In genomic region chrX:70006113-70006512, GRCm38 (mm10) we compare ENCODE assay signal across 27 mouse cellular contexts.
DNase-seq lines count a peak whose midpoint lies in the region; ATAC-seq and TF ChIP-seq lines count a peak whose summit lies in the region.
"Had no signal": no experiment of that assay in that cellular context is flagged by ENCODE, and none has a peak within 500 bp of the region (broad histone marks: within the 10 kb centered on the region; RNA-seq: fewer than 3 reads in every experiment).

No protein-coding gene starts in this region.

- no peaks in the 10 kb centered on the region for H3K36me3 ChIP-seq in kidney, embryonic 14.5 days (ENCODE audit: control insufficient read depth, insufficient read depth, low read length)
- no peaks in the 10 kb centered on the region for H3K36me3 ChIP-seq in kidney, postnatal 0 days (ENCODE audit: insufficient read depth, low read length)
- H3K36me3 ChIP-seq: embryonic facial prominence, embryonic 13.5 days; forebrain, embryonic 12.5 days; forebrain, embryonic 15.5 days; heart, embryonic 10.5 days; heart, embryonic 13.5 days had no signal

- peak; percentile 97 for ATAC-seq in kidney, embryonic 14.5 days (ENCODE audit: low FRiP score, low TSS enrichment)
- no peak; the same call in 1 of the 2 replicates for ATAC-seq in kidney, postnatal 0 days (replicated peaks; ENCODE audit: low FRiP score, low read depth)
- ATAC-seq: activated CD4-positive, CD25-positive, alpha-beta regulatory T cell, adult 4 months; forebrain, embryonic 15.5 days; hindbrain, postnatal 0 days; inflammation-experienced regulatory T-cells, adult 6 months had no signal

- H3K4me3 ChIP-seq in kidney, embryonic 14.5 days (ENCODE audit: low read length) = no peak overlapping the region
- no peak overlapping the region for H3K4me3 ChIP-seq in kidney, postnatal 0 days (replicated peaks; ENCODE audit: low read depth, low read length)
- H3K4me3 ChIP-seq: embryonic facial prominence, embryonic 13.5 days; erythroblast, embryonic 14.5 days; forebrain, embryonic 12.5 days; forebrain, embryonic 15.5 days; heart, adult 2 months; heart, embryonic 10.5 days; heart, embryonic 13.5 days had no signal

- no peak for DNase-seq in kidney, postnatal 14 days
- peak; percentile 40 for DNase-seq in kidney, postnatal 0 days (ENCODE audit: low spot score)
- no peak for DNase-seq in kidney, adult 18-20 months
- peak; percentile 1 for DNase-seq in embryo, embryonic 9.5 days (ENCODE audit: extremely low spot score)
- DNase-seq in urinary bladder, adult 2 months (ENCODE audit: low spot score) = no peak
- DNase-seq: adrenal gland, adult 8-10 months; adrenal gland, postnatal 25 days; cerebellum, adult 11-12 months; cerebellum, adult 8-10 months; cerebellum, postnatal 10 days; cerebellum, postnatal 36 days; gastrocnemius, postnatal 10 days; gastrocnemius, postnatal 36 days; heart, adult 2 months; heart, postnatal 14 days; heart, postnatal 4 days had no signal

- no peaks in the 10 kb centered on the region for H3K9me3 ChIP-seq in kidney, embryonic 14.5 days (ENCODE audit: control insufficient read depth, low read length)
- H3K9me3 ChIP-seq in kidney, postnatal 0 days (replicated peaks; ENCODE audit: low read length) = no peaks in the 10 kb centered on the region
- H3K9me3 ChIP-seq: embryonic facial prominence, embryonic 13.5 days; forebrain, embryonic 12.5 days; forebrain, embryonic 15.5 days; heart, embryonic 10.5 days; heart, embryonic 13.5 days had no signal

- 29% methylated on average over 2 of the region's 2 CpGs for WGBS in kidney, embryonic 14.5 days
- 18% methylated on average over 2 of the region's 2 CpGs for WGBS in kidney, postnatal 0 days

- no peak overlapping the region for H3K9ac ChIP-seq in kidney, embryonic 14.5 days (ENCODE audit: low read depth, low read length)
- H3K9ac ChIP-seq in kidney, postnatal 0 days (ENCODE audit: low read depth, low read length) = no peak overlapping the region
- H3K9ac ChIP-seq: embryonic facial prominence, embryonic 13.5 days; forebrain, embryonic 12.5 days; forebrain, embryonic 15.5 days; heart, embryonic 13.5 days; hindbrain, embryonic 14.5 days had no signal

- H3K27me3 ChIP-seq in kidney, embryonic 14.5 days (ENCODE audit: control insufficient read depth, insufficient read depth, low read length) = no peaks in the 10 kb centered on the region
- no peaks in the 10 kb centered on the region for H3K27me3 ChIP-seq in kidney, postnatal 0 days (ENCODE audit: insufficient read depth, low read length)
- H3K27me3 ChIP-seq: embryonic facial prominence, embryonic 13.5 days; forebrain, embryonic 12.5 days; forebrain, embryonic 15.5 days; heart, embryonic 13.5 days had no signal

- no peak overlapping the region for H3K27ac ChIP-seq in kidney, embryonic 14.5 days (ENCODE audit: low read depth, low read length)
- H3K27ac ChIP-seq in kidney, postnatal 0 days = no peak overlapping the region
- H3K27ac ChIP-seq: embryonic facial prominence, embryonic 13.5 days; forebrain, embryonic 12.5 days; forebrain, embryonic 15.5 days; heart, adult 2 months; heart, embryonic 10.5 days; heart, embryonic 13.5 days; hindbrain, embryonic 14.5 days; hindbrain, postnatal 0 days had no signal

- H3K4me1 ChIP-seq in kidney, embryonic 14.5 days (ENCODE audit: control insufficient read depth, insufficient read depth, low read length) = no peaks in the 10 kb centered on the region
- no peaks in the 10 kb centered on the region for H3K4me1 ChIP-seq in kidney, postnatal 0 days (replicated peaks; ENCODE audit: insufficient read depth, low read length)
- H3K4me1 ChIP-seq: embryonic facial prominence, embryonic 13.5 days; forebrain, embryonic 12.5 days; forebrain, embryonic 15.5 days; heart, embryonic 10.5 days; heart, embryonic 13.5 days had no signal

- no peak for TF ChIP-seq CTCF in kidney, postnatal 0 days (IDR thresholded peaks at IDR 0.05; ENCODE audit: low read depth)

- no peak overlapping the region for H3K4me2 ChIP-seq in kidney, embryonic 14.5 days (replicated peaks; ENCODE audit: low read depth, low read length)
- H3K4me2 ChIP-seq in kidney, postnatal 0 days (ENCODE audit: low read length) = no peak overlapping the region
- H3K4me2 ChIP-seq: embryonic facial prominence, embryonic 13.5 days; forebrain, embryonic 12.5 days; forebrain, embryonic 15.5 days; heart, embryonic 13.5 days; hindbrain, embryonic 14.5 days had no signal

Comparison
In these comparisons a context has a peak if more than half of its experiments do, and no peak if none do; other contexts are left out.
1. DNase-seq: peak in kidney, postnatal 0 days (single experiment) and embryo, embryonic 9.5 days (single experiment); none in kidney, postnatal 14 days (single experiment), kidney, adult 18-20 months (single experiment) and urinary bladder, adult 2 months (single experiment).